Mouse (Mus musculus): ENCODE data around the gene Nat8l. TPM values are rescaled to one million over a fixed set of nuclear protein-coding genes. Genes with fewer than 3 reads are reported as not detected.

Gene Nat8l
- polyA plus RNA-seq, 1 experiment from 2014 or later, result 3.1 TPM

GRCm38 (mm10) chr5:34007392-34007941 is 11.7 kb downstream of the Nat8l start:
- no peak for ATAC-seq (ENCODE audit: low FRiP score)
- Histone ChIP-seq H3K9ac (no peak overlapping the region), H3K27me3 (no peaks in the 10 kb centered on the region), H3K4me3 (no peak overlapping the region), H3K4me2 (replicated peaks) (no peak overlapping the region), H3K9me3 (replicated peaks) (no peaks in the 10 kb centered on the region), H3K36me3 (no peaks in the 10 kb centered on the region), H3K4me1 (no peaks in the 10 kb centered on the region), H3K27ac (no peak overlapping the region)
- WGBS, result 92% methylated on average over 4 of the region's 4 CpGs

GRCm38 (mm10) chr5:34014652-34015051 is 18.9 kb downstream of the Nat8l start:
- WGBS, result 67% methylated on average over 1 of the region's 1 CpGs
- no peak for ATAC-seq (ENCODE audit: low FRiP score)
- no peak overlapping the region for H3K9ac ChIP-seq
- H3K9me3 ChIP-seq (replicated peaks), result no peaks in the 10 kb centered on the region
- no peak overlapping the region for H3K27ac ChIP-seq
- H3K4me2 ChIP-seq (replicated peaks), result no peak overlapping the region
- no peak overlapping the region for H3K4me3 ChIP-seq
- no peaks in the 10 kb centered on the region for H3K36me3 ChIP-seq
- H3K27me3 ChIP-seq, result no peaks in the 10 kb centered on the region
- no peaks in the 10 kb centered on the region for H3K4me1 ChIP-seq

DNA sequence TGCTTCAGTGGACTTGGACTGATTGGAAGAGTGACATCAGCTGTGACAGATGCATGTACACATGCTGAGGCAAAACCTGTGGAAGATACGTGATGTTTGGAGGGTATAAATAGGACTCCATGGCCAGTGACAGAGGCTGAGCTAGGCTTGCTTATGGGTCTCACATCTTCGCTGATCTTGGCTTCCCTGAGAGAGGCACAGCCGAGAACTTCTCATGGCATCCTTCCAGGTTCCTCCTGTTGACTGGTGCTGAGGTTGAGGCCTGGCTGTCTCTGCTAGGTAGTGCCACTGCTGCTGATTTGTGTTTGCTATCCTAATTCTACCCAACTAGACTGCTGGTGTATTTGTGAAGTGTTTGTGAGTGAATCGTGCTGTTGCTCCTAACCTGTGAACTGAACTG is 23.2 kb downstream of the Nat8l start:
- WGBS, result 84% methylated on average over 4 of the region's 4 CpGs
- H3K4me2 ChIP-seq (replicated peaks), result no peak overlapping the region
- ATAC-seq (ENCODE audit: low FRiP score), result no peak
- no peaks in the 10 kb centered on the region for H3K36me3 ChIP-seq
- H3K4me3 ChIP-seq, result no peak overlapping the region
- H3K27ac ChIP-seq, result no peak overlapping the region
- no peak overlapping the region for H3K9ac ChIP-seq
- H3K9me3 ChIP-seq (replicated peaks), result no peaks in the 10 kb centered on the region
- H3K27me3 ChIP-seq, result no peaks in the 10 kb centered on the region
- H3K4me1 ChIP-seq, result no peaks in the 10 kb centered on the region

DNA sequence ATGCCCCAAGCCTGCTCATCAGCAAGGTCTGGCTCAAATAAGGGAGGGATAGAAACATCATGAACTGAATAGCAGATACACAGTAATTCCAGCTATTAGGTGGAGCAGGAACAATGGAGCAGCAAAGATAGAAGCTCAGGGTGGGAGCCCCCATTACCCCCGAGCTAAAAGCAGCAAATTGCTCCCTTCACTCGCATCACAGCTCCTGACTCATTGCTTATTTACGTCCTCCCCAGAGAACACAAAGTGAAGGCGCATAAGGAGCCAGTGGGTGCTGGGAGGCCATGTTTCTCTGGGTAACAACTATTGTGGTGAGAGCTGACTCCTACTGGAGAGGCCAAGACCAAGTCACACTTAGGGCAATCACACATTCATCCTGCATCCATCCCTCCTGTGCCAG is 34.3 kb downstream of the Nat8l start:
- H3K36me3 ChIP-seq, result no peaks in the 10 kb centered on the region
- no peak overlapping the region for H3K4me3 ChIP-seq
- H3K4me2 ChIP-seq (replicated peaks), result no peak overlapping the region
- no peaks in the 10 kb centered on the region for H3K27me3 ChIP-seq
- WGBS, result 78% methylated on average over 4 of the region's 4 CpGs
- no peaks in the 10 kb centered on the region for H3K4me1 ChIP-seq
- ATAC-seq (ENCODE audit: low FRiP score), result no peak
- no peaks in the 10 kb centered on the region for H3K9me3 ChIP-seq (replicated peaks)
- no peak overlapping the region for H3K27ac ChIP-seq
- no peak overlapping the region for H3K9ac ChIP-seq

DNA sequence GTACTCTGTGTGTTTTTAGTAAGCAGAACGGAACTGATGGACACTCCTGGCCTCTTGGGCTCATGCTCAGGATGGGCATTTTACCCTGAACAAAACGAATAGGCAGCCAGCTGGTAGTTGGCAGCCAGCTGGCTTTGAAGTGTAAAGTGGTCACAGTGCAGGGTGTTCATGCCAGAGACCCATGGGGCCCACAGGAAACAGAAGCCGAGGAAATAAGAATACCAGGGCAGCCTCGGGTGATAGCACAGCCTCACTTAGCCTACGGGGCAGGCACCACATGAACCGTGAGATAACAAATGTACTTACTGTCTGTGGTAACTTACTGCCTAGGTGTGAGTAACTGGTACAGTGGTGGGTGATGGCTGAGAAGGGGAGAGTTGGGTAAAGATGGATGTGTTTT is 35.2 kb downstream of the Nat8l start:
- WGBS, result 68% methylated on average over 6 of the region's 6 CpGs
- no peak overlapping the region for H3K9ac ChIP-seq
- H3K4me3 ChIP-seq, result no peak overlapping the region
- no peaks in the 10 kb centered on the region for H3K27me3 ChIP-seq
- H3K36me3 ChIP-seq, result no peaks in the 10 kb centered on the region
- no peak for ATAC-seq (ENCODE audit: low FRiP score)
- no peaks in the 10 kb centered on the region for H3K9me3 ChIP-seq (replicated peaks)
- no peak overlapping the region for H3K27ac ChIP-seq
- no peak overlapping the region for H3K4me2 ChIP-seq (replicated peaks)
- H3K4me1 ChIP-seq, result no peaks in the 10 kb centered on the region

GRCm38 (mm10) chr5:34032520-34032919 is 36.7 kb downstream of the Nat8l start:
- H3K4me2 ChIP-seq (replicated peaks), result no peak overlapping the region
- WGBS, result 62% methylated on average over 3 of the region's 3 CpGs
- no peak overlapping the region for H3K9ac ChIP-seq
- no peaks in the 10 kb centered on the region for H3K9me3 ChIP-seq (replicated peaks)
- H3K4me1 ChIP-seq, result no peaks in the 10 kb centered on the region
- H3K36me3 ChIP-seq, result no peaks in the 10 kb centered on the region
- H3K4me3 ChIP-seq, result no peak overlapping the region
- no peak for ATAC-seq (ENCODE audit: low FRiP score)
- H3K27me3 ChIP-seq, result no peaks in the 10 kb centered on the region
- no peak overlapping the region for H3K27ac ChIP-seq

Other genes starting within 250 kb of the Nat8l start
- 57.3 and 58.0 TPM in 2 replicates for gene Letm1, start 213.2 kb upstream of the Nat8l start, polyA plus RNA-seq (2016; fragmentation: Nextera tagmentation; extraction: Ambion mirVana)
- 98.9 and 104 TPM in 2 replicates for gene Nsd2, start 175.3 kb upstream of the Nat8l start, polyA plus RNA-seq (2016; fragmentation: Nextera tagmentation; extraction: Ambion mirVana)
- 56.5 and 58.8 TPM in 2 replicates for gene Nelfa, start 59.6 kb upstream of the Nat8l start, polyA plus RNA-seq (2016; fragmentation: Nextera tagmentation; extraction: Ambion mirVana)
- gene Gm1673, start 12.6 kb upstream of the Nat8l start, polyA plus RNA-seq (2016; fragmentation: Nextera tagmentation; extraction: Ambion mirVana), result 377 and 404 TPM in 2 replicates
- gene Poln, start 173.5 kb downstream of the Nat8l start, polyA plus RNA-seq (2016; fragmentation: Nextera tagmentation; extraction: Ambion mirVana), result 0.41 and 0.51 TPM in 2 replicates
- gene Haus3, start 173.5 kb downstream of the Nat8l start, polyA plus RNA-seq (2016; fragmentation: Nextera tagmentation; extraction: Ambion mirVana), result 33.5 and 33.8 TPM in 2 replicates
- 33.2 and 36.5 TPM in 2 replicates for gene Mxd4, start 191.7 kb downstream of the Nat8l start, polyA plus RNA-seq (2016; fragmentation: Nextera tagmentation; extraction: Ambion mirVana)

All from hindbrain, embryonic 12.5 days (tissue).